Mouse (Mus musculus): Measurements from ENCODE around the gene Srp68.
"Not testable (repeated sequence)": the region's sequence is repeated elsewhere in the genome, so short reads cannot be mapped to it uniquely, and the experiment has no call there.

The Srp68 gene

DNA sequence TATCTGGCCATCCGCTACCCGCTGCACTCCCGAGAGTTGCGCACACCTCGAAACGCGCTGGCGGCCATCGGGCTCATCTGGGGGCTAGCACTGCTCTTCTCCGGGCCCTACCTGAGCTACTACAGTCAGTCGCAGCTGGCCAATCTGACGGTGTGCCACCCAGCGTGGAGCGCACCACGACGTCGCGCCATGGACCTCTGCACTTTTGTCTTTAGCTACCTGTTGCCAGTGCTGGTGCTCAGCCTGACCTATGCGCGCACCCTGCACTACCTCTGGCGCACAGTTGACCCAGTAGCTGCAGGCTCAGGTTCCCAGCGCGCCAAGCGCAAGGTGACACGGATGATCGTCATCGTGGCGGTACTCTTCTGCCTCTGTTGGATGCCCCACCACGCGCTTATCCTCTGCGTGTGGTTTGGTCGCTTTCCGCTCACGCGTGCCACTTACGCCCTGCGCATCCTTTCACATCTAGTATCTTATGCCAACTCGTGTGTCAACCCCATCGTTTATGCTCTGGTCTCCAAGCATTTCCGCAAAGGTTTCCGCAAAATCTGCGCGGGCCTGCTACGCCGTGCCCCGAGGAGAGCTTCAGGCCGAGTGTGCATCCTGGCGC, 9.0 kb upstream of the Srp68 start:
- DNase-seq (ENCODE audit: low spot score in 2 of 2): no peak

DNA sequence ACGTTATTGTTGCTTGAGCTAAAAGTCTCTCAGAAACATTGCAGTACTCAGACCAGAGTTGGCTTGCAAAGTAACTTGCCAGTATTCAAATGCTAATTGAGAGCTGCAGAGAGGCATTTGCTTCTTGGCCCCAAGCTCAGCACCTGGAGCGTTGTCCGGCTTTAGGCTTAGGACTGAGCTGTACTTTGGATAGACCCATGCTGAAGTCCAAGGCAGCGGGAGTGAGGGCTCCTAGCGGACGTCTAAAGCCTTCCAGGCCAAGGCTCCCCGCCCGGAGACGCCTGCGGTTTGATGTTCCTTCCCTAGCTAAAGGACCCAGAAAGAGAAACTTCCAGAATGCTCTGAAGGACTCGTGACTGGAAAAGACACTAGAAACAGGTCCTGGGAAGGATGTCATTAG, 8.1 kb upstream of the Srp68 start:
- no peak for DNase-seq (ENCODE audit: low spot score in 2 of 2)

DNA sequence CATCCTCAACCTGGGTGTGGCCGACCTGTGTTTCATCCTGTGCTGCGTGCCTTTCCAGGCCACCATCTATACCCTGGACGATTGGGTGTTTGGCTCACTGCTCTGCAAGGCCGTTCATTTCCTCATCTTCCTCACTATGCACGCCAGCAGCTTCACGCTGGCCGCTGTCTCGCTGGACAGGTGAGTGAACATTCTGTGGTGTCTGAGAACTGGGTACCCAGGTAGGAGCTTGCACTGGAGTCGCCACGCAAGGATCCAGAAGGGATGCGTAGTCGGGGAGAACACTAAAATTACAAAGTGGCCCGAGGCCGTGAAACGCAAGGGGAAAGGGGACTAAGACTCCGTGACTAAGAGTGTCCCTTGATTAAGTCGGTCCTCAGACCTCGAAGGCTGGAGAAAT, 7.7 kb upstream of the Srp68 start:
- DNase-seq (ENCODE audit: low spot score in 2 of 2): no peak

DNA sequence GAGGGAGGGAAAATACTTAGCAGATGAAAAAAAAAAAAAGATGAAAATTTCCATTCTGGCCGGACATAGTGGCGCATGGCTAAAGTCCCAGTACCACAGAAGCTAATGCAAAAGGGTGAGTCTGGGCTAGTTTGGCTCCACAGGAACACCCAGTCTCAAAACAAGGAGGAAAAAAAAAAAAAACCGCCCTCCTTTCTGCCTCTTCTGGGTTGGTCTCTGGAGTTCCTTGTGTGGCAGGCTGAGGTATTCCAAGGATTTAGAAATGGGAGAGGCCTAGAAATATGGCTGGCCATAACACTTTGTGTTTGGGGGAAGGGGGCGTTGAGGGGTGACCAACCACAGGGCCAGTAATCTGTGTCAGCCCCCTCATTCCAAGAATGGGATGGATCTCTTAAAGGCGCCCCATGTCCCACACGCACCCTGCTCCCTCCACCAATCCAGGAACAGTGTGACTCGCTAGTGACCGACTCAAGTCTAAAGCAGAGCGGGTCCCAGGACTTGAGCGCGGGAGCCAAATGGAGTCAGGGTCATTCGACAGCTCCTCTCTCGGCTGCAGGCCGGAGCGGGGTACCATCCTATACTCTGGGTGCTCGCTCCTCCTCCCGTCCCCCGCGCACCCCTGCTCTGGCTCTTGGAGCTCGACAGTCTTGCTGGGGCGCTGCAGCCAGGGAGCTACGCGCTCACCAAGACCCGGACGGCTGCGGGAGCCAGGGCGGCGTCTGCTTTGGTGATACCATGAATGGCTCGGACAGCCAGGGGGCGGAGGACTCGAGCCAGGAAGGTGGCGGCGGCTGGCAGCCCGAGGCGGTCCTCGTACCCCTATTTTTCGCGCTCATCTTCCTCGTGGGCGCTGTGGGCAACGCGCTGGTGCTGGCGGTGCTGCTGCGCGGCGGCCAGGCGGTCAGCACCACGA, 7.0 kb upstream of the Srp68 start, which contains the start of gene Galr2:
Gene Galr2, plus strand, starts transcription at position 189 of the 913 bp plus-strand sequence.
- DNase-seq (ENCODE audit: low spot score in 2 of 2): no peak

DNA sequence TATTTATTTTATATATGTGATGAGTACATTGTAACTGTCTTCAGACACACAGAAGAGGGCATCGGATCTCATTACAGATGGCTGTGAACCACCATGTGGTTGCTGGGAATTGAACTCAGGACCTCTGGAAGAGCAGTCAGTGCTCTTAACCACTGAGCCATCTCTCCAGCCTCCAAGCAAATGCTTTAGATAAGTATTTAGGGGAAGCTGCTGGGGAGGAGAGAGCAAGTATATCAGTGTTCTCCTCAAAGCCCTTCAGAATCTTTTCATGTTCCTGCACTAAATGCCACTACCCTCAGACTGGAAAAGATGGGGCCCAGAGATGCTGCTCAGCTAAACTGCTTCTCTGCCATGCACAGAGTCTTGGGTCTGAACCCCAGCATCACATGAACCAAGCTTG, 3.2 kb upstream of the Srp68 start:
- not testable (repeated sequence) for DNase-seq (ENCODE audit: low spot score in 2 of 2)

DNA sequence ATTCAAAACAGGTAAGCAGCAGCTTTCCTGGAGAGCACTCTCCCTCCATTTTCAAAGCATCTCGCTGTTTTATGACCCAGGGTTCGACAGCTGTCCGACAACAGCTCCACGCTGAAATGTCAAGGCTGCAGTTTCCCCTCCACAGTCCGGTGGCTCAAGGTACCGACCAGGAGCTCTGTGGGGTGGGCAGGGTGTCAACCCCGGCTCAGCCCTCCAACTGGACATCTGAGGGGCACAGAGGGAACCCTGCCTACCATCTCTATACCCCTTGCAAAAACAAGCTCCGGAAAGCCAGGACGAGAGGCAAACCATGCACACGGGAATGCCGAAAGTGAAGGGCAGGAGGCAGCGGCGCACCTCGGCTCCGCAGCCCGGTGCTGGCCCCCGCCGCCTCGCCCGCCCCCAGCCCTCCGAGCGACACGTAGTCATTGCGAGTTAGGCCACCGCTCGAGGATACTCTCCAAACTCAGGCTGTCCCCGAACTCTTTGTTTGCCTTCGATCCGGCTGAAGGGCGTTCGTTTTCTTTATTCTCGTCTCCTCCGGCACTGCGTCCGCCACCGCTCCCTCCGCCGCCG, 460 bp downstream of the Srp68 start:
- no peak for DNase-seq (ENCODE audit: low spot score in 2 of 2)

DNA sequence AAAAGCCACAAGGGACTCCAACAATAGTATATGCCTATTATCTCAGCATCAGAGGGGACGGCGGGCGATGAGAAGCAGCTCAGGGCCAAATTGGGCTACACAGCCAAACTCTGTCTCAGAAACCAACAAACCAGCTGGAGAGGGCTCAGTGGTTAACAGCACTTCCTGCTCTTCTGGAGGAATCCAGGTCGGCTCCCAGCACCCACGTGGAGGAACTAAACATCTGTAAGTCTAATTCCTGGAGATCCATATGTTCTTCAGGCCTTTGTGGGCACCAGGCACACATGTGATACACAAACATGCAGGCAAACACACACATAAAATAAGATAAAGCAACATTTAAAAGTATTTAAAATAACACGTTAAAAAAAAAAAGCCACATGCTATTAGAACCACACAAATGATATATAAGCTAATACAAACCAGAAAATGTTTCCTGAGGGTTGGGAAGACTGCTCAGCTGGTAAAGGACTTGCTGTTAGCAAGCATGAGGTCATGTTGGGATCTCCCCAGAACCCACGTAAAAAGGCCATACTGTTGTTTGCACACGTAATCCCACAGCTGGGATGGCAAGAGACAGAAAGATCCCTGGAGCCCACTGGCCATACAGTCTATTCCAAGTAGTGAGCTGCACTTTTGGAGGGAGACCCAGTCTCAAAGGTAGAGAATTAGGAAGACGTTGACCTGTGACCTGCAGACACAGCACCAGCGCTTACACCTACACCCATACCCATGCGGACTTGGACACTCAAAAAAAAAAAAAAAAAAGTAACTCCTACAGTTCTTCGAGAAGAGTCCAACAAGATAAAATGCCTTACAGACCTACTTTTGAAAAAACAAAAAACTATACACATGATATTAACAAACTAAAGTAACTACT, 1.2 kb downstream of the Srp68 start:
- no peak for DNase-seq (ENCODE audit: low spot score in 2 of 2)

DNA sequence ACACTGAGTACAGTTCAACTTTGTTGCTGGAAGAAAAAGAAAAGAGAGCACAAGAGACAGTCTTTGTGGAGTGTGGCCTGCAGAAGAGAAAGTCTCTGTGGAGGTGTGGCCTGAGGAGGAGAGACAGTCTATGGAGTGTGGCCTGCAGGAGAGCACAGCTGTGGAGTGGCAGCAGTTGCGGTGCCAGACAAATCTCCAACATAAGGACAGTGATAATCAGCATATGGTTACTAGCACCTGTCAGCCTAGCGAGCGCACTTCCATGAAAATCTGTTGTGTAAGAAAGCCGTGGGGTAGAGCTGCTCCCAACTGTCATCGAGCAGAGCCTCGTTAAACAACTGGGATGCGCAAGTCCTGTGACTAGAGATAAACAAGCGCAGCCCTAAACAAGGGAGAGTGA, 4.5 kb downstream of the Srp68 start:
- DNase-seq (ENCODE audit: low spot score in 2 of 2): no peak

DNA sequence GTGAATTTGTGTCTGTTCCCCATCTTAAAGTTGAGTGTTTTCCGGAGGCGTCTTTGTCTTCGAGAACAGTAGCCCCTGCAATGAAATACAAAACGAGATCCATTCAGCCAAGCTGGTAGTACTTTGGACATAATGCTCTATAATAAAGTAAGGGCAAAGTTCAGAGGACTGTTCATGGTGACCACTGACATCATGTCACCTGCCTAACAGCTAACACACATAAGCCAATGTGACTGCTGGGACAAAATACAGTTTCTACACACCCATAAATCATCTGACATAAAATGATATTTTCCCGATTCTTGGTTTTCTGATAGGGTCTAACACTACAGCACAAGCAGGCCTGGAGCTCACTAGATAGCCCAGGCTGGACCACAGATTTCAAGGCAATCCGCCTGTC, 5.7 kb downstream of the Srp68 start:
- DNase-seq (ENCODE audit: low spot score in 2 of 2): no peak

DNA sequence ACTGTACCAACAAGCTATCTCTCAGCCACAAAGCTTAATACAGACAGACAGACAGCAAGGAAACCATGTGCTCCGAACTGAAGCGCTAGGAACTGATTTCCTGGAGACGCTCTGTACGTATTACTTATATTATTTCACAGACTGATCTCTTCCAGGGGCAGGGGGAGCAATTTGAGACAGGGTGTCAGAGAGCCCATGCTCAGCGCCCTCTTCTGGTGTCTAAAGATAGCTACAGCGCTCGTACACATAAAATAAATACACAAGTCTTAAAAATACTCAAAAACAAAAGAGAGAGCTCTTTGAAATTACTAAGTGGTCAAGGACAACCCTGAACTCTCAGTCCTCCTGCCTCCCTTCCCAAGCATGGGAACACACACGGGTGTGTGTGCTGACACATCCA, 6.4 kb downstream of the Srp68 start:
- no peak for DNase-seq (ENCODE audit: low spot score in 2 of 2)

DNA sequence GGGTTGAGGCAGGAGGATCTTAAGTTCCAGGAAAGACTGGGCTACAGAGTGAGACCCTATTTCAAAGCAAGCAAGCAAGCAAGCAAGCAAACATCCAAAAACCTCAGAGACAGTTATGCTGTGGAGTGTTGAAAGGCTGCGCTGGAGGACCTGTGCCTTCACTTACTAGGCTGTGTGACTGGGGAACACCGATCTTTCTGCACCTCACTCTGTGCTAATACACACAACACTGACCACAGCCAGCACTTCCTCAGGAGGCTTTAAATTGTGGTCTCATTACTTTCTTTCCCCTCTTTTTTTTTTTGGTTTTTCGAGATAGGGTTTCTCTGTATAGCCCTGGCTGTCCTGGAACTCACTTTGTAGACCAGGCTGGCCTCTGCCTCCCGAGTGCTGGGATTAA, 8.2 kb downstream of the Srp68 start:
- DNase-seq (ENCODE audit: low spot score in 2 of 2): no peak

DNA sequence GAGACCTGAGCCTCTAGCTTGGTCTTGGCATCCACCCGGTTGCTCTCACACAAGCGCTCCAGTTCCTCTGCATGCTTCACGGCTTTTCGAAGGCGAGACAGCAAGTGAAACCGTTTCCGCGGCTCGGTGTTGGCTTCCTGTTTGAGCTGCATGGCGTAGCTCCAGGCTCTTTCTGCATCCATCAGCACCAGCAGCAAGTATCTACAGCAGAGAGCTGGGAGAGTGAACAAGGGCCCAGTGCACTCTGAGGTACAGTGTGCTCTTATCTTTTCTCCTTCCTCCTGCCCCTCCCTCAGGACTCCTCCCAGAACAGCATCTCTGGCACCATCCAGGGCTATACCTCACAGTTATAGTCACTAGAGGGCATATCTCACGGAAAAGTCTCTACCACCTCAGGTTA, 8.7 kb downstream of the Srp68 start:
- DNase-seq (ENCODE audit: low spot score in 2 of 2): no peak

DNA sequence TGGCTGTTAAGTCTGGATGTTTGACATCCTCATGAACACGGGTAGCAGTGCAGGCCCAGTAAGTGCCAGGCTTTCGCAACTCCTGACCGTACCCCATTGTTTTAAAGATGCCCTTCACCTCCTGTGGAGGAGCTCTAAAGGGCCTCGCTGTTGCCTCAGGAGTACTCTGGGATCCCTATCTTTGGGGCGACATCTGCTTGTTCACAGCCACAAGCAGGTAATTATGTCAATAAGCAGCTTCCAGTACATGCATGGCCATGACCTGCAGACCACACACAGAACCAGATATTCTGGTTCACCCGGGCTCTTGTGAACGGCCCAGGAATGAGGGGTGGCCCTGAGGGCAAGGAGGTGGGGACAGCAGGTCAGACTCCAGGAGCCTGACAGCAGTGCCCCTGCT, 13.8 kb downstream of the Srp68 start:
- no peak for DNase-seq (ENCODE audit: low spot score in 2 of 2)

DNA sequence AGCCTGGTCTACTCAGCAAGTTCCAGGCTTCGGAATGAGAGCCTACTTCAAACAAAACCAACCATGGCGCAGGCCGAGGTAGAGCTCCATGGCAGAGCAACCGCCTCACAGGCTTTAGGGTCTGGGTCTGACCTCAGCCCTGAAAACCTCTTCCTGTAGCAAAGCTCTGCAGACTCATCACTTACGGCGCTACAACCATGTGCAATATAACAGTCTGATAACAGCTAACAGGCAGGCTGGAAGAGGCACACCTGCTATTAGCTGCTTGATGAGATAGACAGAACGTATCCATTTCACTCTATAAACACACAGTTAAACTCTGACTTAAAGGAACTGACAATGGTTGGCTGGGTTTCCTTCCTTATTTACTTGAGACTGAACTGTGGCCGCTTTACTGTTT, 14.6 kb downstream of the Srp68 start:
- DNase-seq (ENCODE audit: low spot score in 2 of 2): no peak

DNA sequence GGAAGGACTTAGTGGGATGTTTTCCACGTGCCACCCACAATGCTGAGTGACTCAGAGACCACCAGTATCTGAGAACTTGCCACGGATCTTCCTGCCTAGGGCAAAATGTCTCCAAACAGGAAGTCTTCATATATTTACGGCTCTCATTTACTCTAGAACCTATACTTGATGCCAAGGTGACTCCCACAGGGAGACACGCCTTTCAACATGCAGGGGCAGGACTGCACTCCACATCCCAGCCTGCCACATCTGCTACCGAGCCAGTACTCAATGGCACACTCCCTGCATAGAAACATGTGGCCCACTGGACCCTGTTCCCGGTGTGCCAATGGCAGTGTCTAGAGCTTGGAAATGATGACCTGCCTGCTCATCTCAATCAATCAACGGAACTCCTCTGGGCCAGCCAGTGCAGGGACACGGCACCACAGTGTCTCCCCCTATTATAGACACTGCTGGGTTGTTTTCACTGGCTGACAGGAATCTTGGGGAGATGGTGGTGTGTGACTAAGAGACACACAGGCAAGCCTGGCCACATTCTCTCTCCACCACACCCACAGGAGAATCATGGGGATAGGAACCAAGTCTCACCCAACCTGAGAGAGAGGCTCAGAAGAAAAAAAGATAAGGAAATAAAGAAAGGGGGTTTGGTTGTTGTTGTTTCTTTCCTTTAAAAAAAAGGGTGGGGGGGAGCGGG, 17.9 kb downstream of the Srp68 start:
- no peak for DNase-seq (ENCODE audit: low spot score in 2 of 2)

DNA sequence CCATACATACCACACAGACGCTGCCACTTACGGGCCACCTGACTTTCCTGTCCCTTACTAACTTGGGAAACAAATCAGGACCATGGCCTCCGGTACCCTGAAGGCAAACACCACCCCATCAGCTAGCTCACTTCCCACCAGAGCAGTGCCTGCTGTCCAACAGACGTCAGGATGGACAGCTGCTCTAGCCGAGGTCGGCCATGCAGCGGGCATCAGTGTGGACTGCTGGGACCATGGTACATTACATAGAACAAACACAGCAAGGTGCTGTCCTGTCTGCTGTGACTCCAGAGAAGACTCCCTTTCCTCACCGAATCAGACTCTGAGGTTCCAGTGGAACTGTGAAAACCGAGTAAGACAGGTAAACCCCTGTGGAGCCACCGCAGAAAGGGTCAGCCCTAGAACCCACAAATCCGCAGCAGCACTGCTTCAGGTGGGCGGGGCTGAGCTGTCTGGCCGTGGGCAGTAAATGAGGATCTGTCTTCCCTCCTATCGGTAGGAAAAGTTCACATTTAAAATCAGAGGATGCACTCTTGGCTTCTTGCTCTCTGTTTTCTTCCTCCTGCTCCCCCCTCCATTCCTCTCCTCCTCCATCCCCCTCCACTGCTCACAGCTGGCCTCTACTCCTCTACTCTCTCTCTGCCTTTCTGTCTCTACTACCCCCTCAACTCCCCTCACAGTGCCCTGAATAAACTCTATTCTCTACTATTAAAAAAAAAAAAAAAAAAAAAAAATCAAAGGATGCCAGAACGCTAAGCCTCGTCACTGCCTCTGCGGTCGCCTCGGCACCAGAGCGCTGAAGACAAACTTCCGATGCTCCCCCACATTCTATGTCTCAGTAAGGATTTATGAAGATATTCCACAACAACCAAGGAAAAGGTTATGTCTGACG, 18.7 kb downstream of the Srp68 start:
- no peak for DNase-seq (ENCODE audit: low spot score in 2 of 2)

DNA sequence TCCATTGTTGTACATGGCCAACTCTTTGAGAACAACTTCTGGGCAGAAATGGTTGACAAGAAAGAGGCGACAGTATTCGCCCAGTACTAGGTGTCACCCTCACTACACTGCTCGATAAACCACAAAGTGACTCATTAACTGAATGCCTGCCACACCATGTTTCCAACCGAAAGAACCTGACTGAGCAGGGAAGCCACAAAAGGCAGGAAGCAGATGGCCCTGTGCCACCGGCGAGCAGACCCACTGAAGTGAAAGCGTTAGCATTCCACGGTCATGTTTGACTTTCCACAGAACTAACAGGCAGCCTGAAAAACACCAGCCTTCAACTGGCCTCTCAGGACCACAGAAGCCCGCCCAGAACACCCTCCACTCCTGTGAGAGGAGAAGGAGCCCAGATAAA, 19.4 kb downstream of the Srp68 start:
- DNase-seq (ENCODE audit: low spot score in 2 of 2): no peak

DNA sequence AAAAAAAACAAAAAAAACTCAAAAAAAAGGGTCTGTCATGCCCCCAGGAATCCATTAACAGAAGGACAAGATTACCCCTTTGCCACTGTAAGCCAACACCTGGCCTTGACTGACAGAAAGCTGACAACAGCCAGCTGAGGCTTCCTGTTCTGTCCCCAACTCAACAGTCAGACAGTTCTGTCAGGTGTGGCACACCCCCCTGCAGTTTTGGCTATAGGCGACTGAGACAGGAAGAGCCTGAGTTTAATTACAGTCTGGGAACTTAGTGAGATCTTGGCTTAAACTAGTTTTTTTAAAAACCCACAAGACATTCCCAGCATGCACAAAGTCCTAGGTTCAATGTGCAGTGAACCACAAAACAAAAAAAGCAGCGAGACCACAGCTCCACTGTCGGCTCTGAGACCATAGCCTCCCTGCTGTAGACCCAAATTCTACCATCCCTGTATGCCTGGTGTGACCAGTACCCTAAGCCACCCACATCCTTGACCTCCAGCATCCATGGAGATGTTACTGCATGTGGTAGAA, 20.9 kb downstream of the Srp68 start:
- DNase-seq (ENCODE audit: low spot score in 2 of 2): no peak

DNA sequence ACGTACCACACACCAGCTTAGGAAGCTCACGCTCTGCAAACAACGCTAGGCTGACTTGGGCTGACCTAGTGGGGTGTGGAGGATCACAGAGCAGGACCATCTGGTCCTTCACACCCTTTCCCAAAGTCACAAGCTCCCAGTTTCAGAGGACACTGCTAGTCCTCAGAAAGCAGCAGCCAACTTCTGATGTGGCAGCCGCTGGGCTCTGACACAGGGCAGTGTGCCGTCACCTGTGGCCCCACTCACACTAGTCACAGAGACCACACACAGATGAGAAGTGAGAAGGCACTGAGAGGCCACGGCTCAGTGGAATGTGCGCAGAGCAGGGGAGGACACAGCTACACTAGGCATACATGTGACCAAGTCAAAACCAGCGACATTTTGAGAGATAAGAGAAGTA, 23.1 kb downstream of the Srp68 start:
- no peak for DNase-seq (ENCODE audit: low spot score in 2 of 2)

All from spleen, postnatal 4 days (tissue).